20 mouse cellular contexts compared by ENCODE assay signal in the genomic region with DNA sequence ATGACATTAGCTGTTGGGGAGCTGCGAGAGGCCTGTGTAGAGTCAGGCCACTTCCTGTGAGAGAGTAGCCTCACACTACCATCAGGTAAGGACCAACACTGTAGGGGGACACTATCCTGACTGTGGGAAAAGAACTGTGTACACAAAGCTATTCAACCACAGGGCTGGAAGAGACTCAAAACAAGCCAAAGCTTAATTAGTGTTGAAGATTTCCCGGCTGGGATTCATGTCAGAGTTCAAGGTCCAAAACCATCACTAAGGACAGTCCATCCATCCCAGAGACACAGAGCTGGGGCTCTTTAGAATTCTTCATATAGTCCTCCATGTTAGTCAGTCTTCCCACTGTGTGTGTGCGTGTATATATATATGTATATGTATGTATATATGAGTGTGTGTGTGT.
A peak's percentile ranks its signal among the peaks of the same experiment; 100 is the strongest.
DNase-seq lines count a peak whose midpoint lies in the region; ATAC-seq and TF ChIP-seq lines count a peak whose summit lies in the region.
"Had no signal": no experiment of that assay in that cellular context is flagged by ENCODE, and none has a peak within 500 bp of the region (broad histone marks: within the 10 kb centered on the region; RNA-seq: fewer than 3 reads in every experiment).

No protein-coding gene starts in this region.

- 67% methylated on average over 3 of the region's 3 CpGs for WGBS in kidney, adult 2 months
- WGBS in kidney, embryonic 14.5 days, result 63% methylated on average over 3 of the region's 3 CpGs

- no peak overlapping the region for H3K4me2 ChIP-seq in kidney, embryonic 14.5 days (replicated peaks; ENCODE audit: low read depth, low read length)
- H3K4me2 ChIP-seq: embryonic facial prominence, embryonic 13.5 days; forebrain, embryonic 12.5 days; heart, embryonic 11.5 days; heart, embryonic 15.5 days had no signal

- TF ChIP-seq POLR2A in kidney, adult 2 months (IDR thresholded peaks at IDR 0.05; ENCODE audit: low read depth, low read length), result no peak

- H3K27ac ChIP-seq in kidney, adult 2 months (ENCODE audit: insufficient read depth, low read depth, low read length), result 0 out of 2 replicates have a peak overlapping the region, but pooled peaks have one; percentile 6
- H3K27ac ChIP-seq in kidney, embryonic 14.5 days (ENCODE audit: low read depth, low read length), result peak overlapping the region; percentile 34; the same call in 1 of the 2 replicates
- H3K27ac ChIP-seq: embryonic facial prominence, embryonic 13.5 days; forebrain, embryonic 12.5 days; heart, adult 2 months; heart, embryonic 15.5 days; hindbrain, embryonic 10.5 days had no signal

- no peak overlapping the region for H3K9ac ChIP-seq in kidney, embryonic 14.5 days (ENCODE audit: low read depth, low read length)
- H3K9ac ChIP-seq: embryonic facial prominence, embryonic 13.5 days; forebrain, embryonic 12.5 days; heart, embryonic 15.5 days had no signal

- no peak overlapping the region for H3K4me3 ChIP-seq in kidney, adult 2 months (ENCODE audit: insufficient read depth, low read depth, low read length)
- no peak overlapping the region for H3K4me3 ChIP-seq in kidney, embryonic 14.5 days (ENCODE audit: low read length)
- H3K4me3 ChIP-seq: embryonic facial prominence, embryonic 13.5 days; forebrain, embryonic 12.5 days; heart, adult 2 months; heart, embryonic 15.5 days; hindbrain, embryonic 10.5 days had no signal

- DNase-seq in kidney, adult 18-20 months, result peak; percentile 15
- DNase-seq in kidney, postnatal 4 days, result no peak
- peak; percentile 77 for DNase-seq in kidney, adult 2 months
- DNase-seq in kidney, postnatal 36 days, result peak; percentile 34 to 58
- no peak for DNase-seq in gastrocnemius, postnatal 25 days
- no peak for DNase-seq in cerebellum, adult 11 months
- DNase-seq: adrenal gland, postnatal 10 days; cerebellum, adult 11-12 months; cerebellum, adult 9-11 months; cerebellum, postnatal 36 days; gastrocnemius, postnatal 10 days; heart, adult 2 months; heart, postnatal 14 days had no signal

- peaks cover 6% of the 10 kb centered on the region for H3K4me1 ChIP-seq in kidney, adult 2 months (ENCODE audit: control insufficient read depth, insufficient read depth, low read length)
- peaks cover 13% of the 10 kb centered on the region; the same call in 1 of the 2 replicates for H3K4me1 ChIP-seq in kidney, embryonic 14.5 days (ENCODE audit: control insufficient read depth, insufficient read depth, low read length)
- H3K4me1 ChIP-seq: heart, embryonic 15.5 days; hindbrain, embryonic 10.5 days had no signal

- H3K36me3 ChIP-seq in kidney, adult 2 months (ENCODE audit: control insufficient read depth, insufficient read depth, low read length), result no peaks in the 10 kb centered on the region
- H3K36me3 ChIP-seq in kidney, embryonic 14.5 days (ENCODE audit: control insufficient read depth, insufficient read depth, low read length), result no peaks in the 10 kb centered on the region
- H3K36me3 ChIP-seq: forebrain, embryonic 12.5 days; heart, embryonic 15.5 days; hindbrain, embryonic 10.5 days had no signal

- ATAC-seq in kidney, embryonic 14.5 days (ENCODE audit: low FRiP score, low TSS enrichment), result peak; percentile 39; the same call in 1 of the 2 replicates
- ATAC-seq: forebrain, embryonic 16.5 days had no signal

- H3K27me3 ChIP-seq in kidney, adult 2 months (replicated peaks; ENCODE audit: control insufficient read depth, insufficient read depth, low read length), result no peaks in the 10 kb centered on the region
- no peaks in the 10 kb centered on the region for H3K27me3 ChIP-seq in kidney, embryonic 14.5 days (ENCODE audit: control insufficient read depth, insufficient read depth, low read length)
- H3K27me3 ChIP-seq: embryonic facial prominence, embryonic 13.5 days; forebrain, embryonic 12.5 days; heart, embryonic 15.5 days had no signal

- no peaks in the 10 kb centered on the region for H3K9me3 ChIP-seq in kidney, embryonic 14.5 days (ENCODE audit: control insufficient read depth, low read length)
- H3K9me3 ChIP-seq: embryonic facial prominence, embryonic 13.5 days; forebrain, embryonic 12.5 days; heart, embryonic 15.5 days; hindbrain, embryonic 10.5 days had no signal

- no peak for TF ChIP-seq CTCF in kidney, adult 2 months (conservative IDR thresholded peaks at IDR 0.05; ENCODE audit: insufficient read depth, insufficient read length, low read depth, low read length)

Comparison
In these comparisons a context has a peak if more than half of its experiments do, and no peak if none do; other contexts are left out.
1. DNase-seq: peak in kidney, adult 18-20 months (single experiment), kidney, adult 2 months (single experiment) and kidney, postnatal 36 days (2 of 2); none in kidney, postnatal 4 days (0 of 2), gastrocnemius, postnatal 25 days (single experiment) and cerebellum, adult 11 months (single experiment).